Mouse (Mus musculus) right cerebral cortex, postnatal 14 days (tissue): Measurements from ENCODE around the gene Ccdc124.

Experiments
- DNase-seq: peaks from one replicate; pipeline ENCODE4 v3.0.0; 2022

Ccdc124 gene

GRCm38 (mm10) chr8:70868559-70869198, 5.1 kb downstream of the Ccdc124 start:
- DNase-seq = peak; percentile 44

- DNase-seq = no peak
Observed at GRCm38 (mm10) chr8:70866566-70866965, 7.2 kb downstream of the Ccdc124 start.

GRCm38 (mm10) chr8:70866001-70866520, 7.7 kb downstream of the Ccdc124 start:
- DNase-seq = no peak

- peak; percentile 99 for DNase-seq
Observed at GRCm38 (mm10) chr8:70865350-70866000, 8.3 kb downstream of the Ccdc124 start.

GRCm38 (mm10) chr8:70864712-70865221, 9.0 kb downstream of the Ccdc124 start:
- no peak for DNase-seq

GRCm38 (mm10) chr8:70863956-70864711, 9.6 kb downstream of the Ccdc124 start:
- DNase-seq = peak; percentile 46

GRCm38 (mm10) chr8:70862824-70863641, 10.7 kb downstream of the Ccdc124 start, which contains the start of gene Kcnn1:
Gene Kcnn1 (minus strand): TSS chr8:70863258.
- no peak for DNase-seq

GRCm38 (mm10) chr8:70857516-70857915, 16.2 kb downstream of the Ccdc124 start:
- DNase-seq = no peak

GRCm38 (mm10) chr8:70856541-70857197, 17.1 kb downstream of the Ccdc124 start:
- DNase-seq = peak; percentile 80

- DNase-seq = no peak
Observed at GRCm38 (mm10) chr8:70856028-70856427, 17.7 kb downstream of the Ccdc124 start.

- DNase-seq = no peak
Observed at GRCm38 (mm10) chr8:70853863-70854262, 19.9 kb downstream of the Ccdc124 start.

- DNase-seq = no peak
Observed at GRCm38 (mm10) chr8:70852595-70853231, 21.0 kb downstream of the Ccdc124 start.

GRCm38 (mm10) chr8:70851837-70852236, 21.9 kb downstream of the Ccdc124 start:
- no peak for DNase-seq

GRCm38 (mm10) chr8:70850947-70851346, 22.8 kb downstream of the Ccdc124 start:
- no peak for DNase-seq

GRCm38 (mm10) chr8:70850132-70850845, 23.4 kb downstream of the Ccdc124 start:
- no peak for DNase-seq

- DNase-seq = no peak
Observed at GRCm38 (mm10) chr8:70849333-70849990, 24.3 kb downstream of the Ccdc124 start.

- no peak for DNase-seq
Observed at GRCm38 (mm10) chr8:70846371-70847154, 27.2 kb downstream of the Ccdc124 start.

GRCm38 (mm10) chr8:70845108-70845507, 28.6 kb downstream of the Ccdc124 start:
- no peak for DNase-seq

- DNase-seq = peak; percentile 90
Observed at GRCm38 (mm10) chr8:70844523-70844922, 29.2 kb downstream of the Ccdc124 start.
